Mouse (Mus musculus) ES-E14 (cell line): Measurements from ENCODE around the gene Arsk. TPM values are rescaled to one million over a fixed set of nuclear protein-coding genes. Genes with fewer than 3 reads are reported as not detected.
A peak's percentile ranks its signal among the peaks of the same experiment; 100 is the strongest.

ENCODE experiments used
- DNase-seq: peaks from one replicate; pipeline ENCODE4 v3.0.0-alpha.2; 2013; ENCODE audit warnings: low read depth, low spot score
- H3K27ac ChIP-seq: 2 replicates; pipeline ENCODE4 v1.5.1; 2012; ENCODE audit warnings: low read depth, mild to moderate bottlenecking, low read length, moderate library complexity, mixed read lengths; ENCODE audit not compliant: poor library complexity, insufficient read depth, severe bottlenecking
- H3K36me3 ChIP-seq: 2 replicates; pipeline ENCODE4 v1.6.1; 2012; ENCODE audit warnings: mild to moderate bottlenecking, low read length, moderate library complexity, mixed read lengths; ENCODE audit not compliant: control insufficient read depth, poor library complexity, insufficient read depth, severe bottlenecking
- H3K4me1 ChIP-seq, 2 experiments: fragments of 150-350 bp in 1 of 2; sonication (generic) in 1 of 2; 2 replicates each; pipeline ENCODE4 v1.6.1; 2012; ENCODE audit warnings: low read length in 2 of 2, mild to moderate bottlenecking in 1 of 2, mixed read lengths in 1 of 2; ENCODE audit not compliant: control insufficient read depth in 2 of 2, insufficient read depth in 2 of 2, poor library complexity in 1 of 2
- H3K4me3 ChIP-seq, 2 experiments: fragments of 150-350 bp in 1 of 2; sonication (generic) in 1 of 2; 2 replicates each; pipeline ENCODE4 v1.5.1; 2012; ENCODE audit warnings: low read length in 2 of 2, low read depth in 1 of 2, mild to moderate bottlenecking in 1 of 2, mixed read lengths in 1 of 2; ENCODE audit not compliant: insufficient read depth in 1 of 2, poor library complexity in 1 of 2, severe bottlenecking in 1 of 2
- H3K9ac ChIP-seq: 2 replicates; pipeline ENCODE4 v1.6.1; 2012; ENCODE audit warnings: low read depth, mild to moderate bottlenecking, low read length, mixed read lengths; ENCODE audit not compliant: poor library complexity, insufficient read depth, severe bottlenecking
- H3K9me3 ChIP-seq: fragments of 150-350 bp; sonication (generic); 2 replicates; pipeline ENCODE4 v1.6.1; 2012; ENCODE audit warnings: low read depth, mild to moderate bottlenecking, low read length; ENCODE audit not compliant: control insufficient read depth, insufficient read depth
- CHD2 ChIP-seq: IDR thresholded peaks from 2 replicates; pipeline ENCODE4 v1.6.1; 2014; ENCODE audit warnings: mild to moderate bottlenecking, low read depth, low read length, inconsistent platforms
- HCFC1 ChIP-seq: IDR thresholded peaks from 2 replicates; pipeline ENCODE4 v1.6.1; 2012; ENCODE audit warnings: low read length, inconsistent platforms, borderline replicate concordance; ENCODE audit not compliant: insufficient read depth
- MAFK ChIP-seq: IDR thresholded peaks from 2 replicates; pipeline ENCODE4 v1.6.1; 2014; ENCODE audit warnings: mild to moderate bottlenecking, low read depth, low read length, inconsistent platforms; ENCODE audit not compliant: insufficient read depth
- ZC3H11A ChIP-seq: IDR thresholded peaks from 2 replicates; pipeline ENCODE4 v1.6.1; 2012; ENCODE audit warnings: low read depth, mild to moderate bottlenecking, inconsistent platforms, low read length, borderline replicate concordance
- ZNF384 ChIP-seq: IDR thresholded peaks from 2 replicates; pipeline ENCODE4 v1.6.1; 2012; ENCODE audit warnings: low read depth, low read length, inconsistent platforms
- in situ Hi-C, 2 experiments: fragments of 600-800 bp; cut with MboI; formaldehyde crosslinking; loops; one replicate each; pipeline ENCODE4 v1.15.1; 2025; ENCODE audit warnings: low sequenced_read_pairs in 2 of 2, inconsistent platforms in 1 of 2; ENCODE audit not compliant: unreplicated experiment in 2 of 2
- total RNA-seq: library from RNA; depleted of rRNA; stranded (reverse); fragments of 300-350 nt; gene quantifications from 2 replicates; pipeline ENCODE4 v1.2.3, GENCODE M21; 2012; rRNA removed

The Arsk gene
- total RNA-seq, result 4.5 and 8.3 TPM in 2 replicates

DNA sequence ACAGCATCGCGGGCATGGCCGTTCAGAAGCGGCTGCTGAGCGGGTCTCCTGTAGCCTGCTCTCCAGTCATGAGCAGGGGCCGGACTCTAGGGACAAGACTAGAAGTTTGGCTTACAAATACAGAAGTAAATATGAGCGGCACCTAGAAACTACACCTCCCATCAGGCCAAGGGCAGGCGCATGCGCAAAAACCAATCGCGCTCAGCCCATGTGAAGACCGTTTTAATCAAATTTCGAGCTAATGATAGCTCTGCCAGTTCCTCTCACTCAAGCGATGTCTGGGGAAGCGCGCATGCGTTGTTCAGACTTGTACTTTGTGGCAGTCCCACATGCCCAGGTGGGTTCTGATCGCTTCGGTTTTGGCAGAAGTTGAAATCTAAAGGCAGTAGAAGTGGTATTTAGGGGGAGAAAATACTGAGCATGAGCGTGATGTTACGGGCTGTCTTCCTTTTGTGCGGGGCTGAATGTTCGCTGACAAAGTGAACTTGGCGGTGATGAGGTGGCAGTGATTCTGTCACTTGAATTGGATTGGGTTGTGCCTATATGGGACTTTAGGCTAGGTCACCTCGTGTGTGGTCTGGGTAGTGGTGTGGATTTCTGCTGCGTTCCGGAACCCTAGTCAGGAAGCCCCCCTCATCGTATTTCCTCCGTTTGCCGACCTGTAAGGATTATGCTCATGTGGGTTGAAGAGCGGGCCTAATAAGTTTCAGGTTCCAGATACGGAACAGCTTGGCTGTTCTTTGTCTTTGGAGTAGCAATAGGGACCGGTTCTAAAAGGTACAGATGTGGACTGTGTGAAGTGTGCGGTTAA is at the start of gene Arsk, which contains the start of gene Ttc37:
Gene Arsk (minus strand): TSS at position 168 of the 811 bp plus-strand sequence.
Gene Ttc37 (plus strand): TSS at position 242 of the 811 bp plus-strand sequence.
- H3K4me1 ChIP-seq, result 0 out of 4 replicates have a peak, but pooled peaks cover 0 to 5% of the 10 kb centered on the region in 2 experiments
- H3K36me3 ChIP-seq, result no peaks in the 10 kb centered on the region
- peak within 1 kb of the TSS; percentile 83 for H3K9ac ChIP-seq
- DNase-seq, result peak; percentile 95
- in situ Hi-C loops, result no loop called here
- peak within 1 kb of the TSS; percentile 93 to 95 for H3K4me3 ChIP-seq
- TF ChIP-seq CHD2 (peak; percentile 71; the same call in 1 of the 2 replicates), MAFK (no peak), ZC3H11A (no peak), ZNF384 (no peak), HCFC1 (peak; percentile 98)
- no peaks in the 10 kb centered on the region for H3K9me3 ChIP-seq
- peak within 1 kb of the TSS; percentile 70; the same call in 1 of the 2 replicates for H3K27ac ChIP-seq

DNA sequence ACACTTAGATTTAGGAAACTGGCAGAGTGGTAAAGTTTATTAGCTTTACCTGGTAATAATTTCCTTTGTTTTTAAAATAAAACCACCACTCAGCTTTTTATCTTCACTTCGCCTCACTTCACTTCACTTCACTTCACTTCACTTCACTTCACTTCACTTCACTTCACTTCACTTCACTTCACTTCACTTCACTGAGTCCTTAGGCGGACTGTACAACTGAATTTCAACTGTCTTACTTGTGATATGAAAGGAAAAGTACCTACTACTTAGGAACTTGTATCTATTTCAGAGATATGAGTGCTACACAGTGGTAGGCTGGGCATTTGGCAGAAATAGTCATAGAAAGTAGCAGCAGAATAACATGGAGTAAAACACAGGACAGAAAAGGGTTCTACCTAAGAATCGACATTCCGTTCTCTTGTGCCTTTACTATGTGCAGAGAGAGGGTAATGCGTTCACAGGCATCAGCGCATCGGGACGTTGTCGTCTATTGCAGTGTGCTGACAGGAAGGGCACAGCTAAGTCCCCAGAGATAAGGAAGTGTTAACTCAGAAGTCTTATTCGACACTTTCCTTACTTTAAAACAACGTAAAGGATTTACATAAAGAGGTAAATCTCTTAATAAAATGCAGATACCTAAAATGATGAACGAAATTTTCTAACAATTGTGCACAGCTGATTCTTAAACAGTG is 42.8 kb upstream of the Arsk start:
- Histone ChIP-seq H3K36me3 (no peaks in the 10 kb centered on the region; the same call in 1 of the 2 replicates), H3K9ac (no peak overlapping the region), H3K27ac (no peak overlapping the region), H3K4me1 (no peaks in the 10 kb centered on the region), H3K9me3 (no peaks in the 10 kb centered on the region), H3K4me3 (no peak overlapping the region)
- no peak for TF ChIP-seq ZC3H11A
- no peak for TF ChIP-seq HCFC1
- no peak for TF ChIP-seq MAFK
- no peak for TF ChIP-seq ZNF384
- TF ChIP-seq CHD2, result no peak
- DNase-seq, result no peak
- in situ Hi-C loops, result no loop called here

DNA sequence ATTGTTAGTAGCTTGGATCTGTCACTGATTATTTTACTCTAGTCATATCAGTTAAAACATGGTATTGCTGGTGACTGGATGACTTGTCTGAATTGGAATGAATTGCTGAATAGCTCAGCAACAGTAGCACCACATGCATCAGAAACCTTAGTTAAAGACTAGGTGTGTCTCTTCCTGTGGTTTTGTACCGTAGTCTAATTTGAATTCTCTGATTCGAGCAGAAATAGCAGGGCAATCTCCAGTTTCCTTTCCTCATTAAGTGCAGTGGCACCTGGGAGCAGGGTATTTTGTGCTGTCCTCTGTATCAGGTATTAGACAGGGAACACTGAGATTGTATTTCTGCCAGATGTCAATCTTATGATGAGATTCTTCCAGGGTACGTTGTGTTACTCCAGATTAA is 40.4 kb upstream of the Arsk start:
- peaks cover 6% of the 10 kb centered on the region for H3K36me3 ChIP-seq
- no peak overlapping the region for H3K4me3 ChIP-seq
- no peak overlapping the region for H3K27ac ChIP-seq
- no peak for TF ChIP-seq MAFK
- TF ChIP-seq HCFC1, result no peak
- no peak for TF ChIP-seq ZC3H11A
- no peak for TF ChIP-seq ZNF384
- TF ChIP-seq CHD2, result no peak
- no peaks in the 10 kb centered on the region for H3K9me3 ChIP-seq
- in situ Hi-C loops, result no loop called here
- H3K4me1 ChIP-seq, result no peaks in the 10 kb centered on the region
- H3K9ac ChIP-seq, result no peak overlapping the region
- DNase-seq, result no peak

DNA sequence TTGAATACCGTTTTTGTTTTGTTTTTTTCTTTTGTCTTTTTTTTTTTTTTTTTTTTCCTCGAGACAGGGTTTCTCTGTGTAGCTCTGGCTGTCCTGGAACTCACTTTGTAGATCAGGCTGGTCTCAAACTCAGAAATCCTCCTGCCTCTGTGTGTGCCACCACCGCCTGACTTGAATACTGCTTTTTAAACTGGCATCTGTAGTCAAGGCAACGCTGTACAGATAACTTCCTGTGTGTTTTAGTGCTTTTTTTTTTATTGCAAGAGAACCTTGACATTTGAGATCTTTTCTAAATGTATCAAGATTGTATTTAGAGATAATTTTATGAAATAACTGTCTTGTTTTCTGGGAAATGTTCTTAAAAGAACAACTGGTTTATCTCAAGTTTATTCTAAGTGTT is 34.0 kb upstream of the Arsk start:
- in situ Hi-C loops, result no loop called here
- Histone ChIP-seq H3K27ac (no peak overlapping the region), H3K4me1 (no peaks in the 10 kb centered on the region), H3K36me3 (peaks cover 8% of the 10 kb centered on the region), H3K9me3 (no peaks in the 10 kb centered on the region), H3K9ac (no peak overlapping the region), H3K4me3 (no peak overlapping the region)
- DNase-seq, result no peak
- no peak for TF ChIP-seq ZNF384
